Mouse (Mus musculus) 3T3-L1 (cell line): ENCODE data around the gene Trim29.

Source experiments
- DNase-seq: peaks from one replicate; pipeline ENCODE4 v3.0.0-alpha.2; 2015; ENCODE audit warnings: low read depth, low spot score

Trim29 gene

GRCm38 (mm10) chr9:43384400-43384799 lies 73.8 kb downstream of the Trim29 start:
- no peak for DNase-seq
